Mouse (Mus musculus) hindbrain, embryonic 16.5 days (tissue): ENCODE data around the gene Hbs1l. TPM values are rescaled to one million over a fixed set of nuclear protein-coding genes. Genes with fewer than 3 reads are reported as not detected.
"Not testable (repeated sequence)": the region's sequence is repeated elsewhere in the genome, so short reads cannot be mapped to it uniquely, and the experiment has no call there.

ENCODE experiments used
- ATAC-seq: fragments of 200-750 bp; cut with Nextera tagmentation; 2 replicates; pipeline ENCODE4 v1.8.0; 2017; ENCODE audit warnings: moderate TSS enrichment, moderate library complexity
- H3K27ac ChIP-seq: fragments of 300-500 bp; sonication (generic); 2 replicates; pipeline ENCODE4 v1.5.1; 2014; ENCODE audit warnings: low read depth, mild to moderate bottlenecking, control low read depth, low read length, moderate library complexity
- H3K27me3 ChIP-seq: fragments of 300-500 bp; sonication (generic); replicated peaks from 2 replicates; pipeline ENCODE4 v1.6.1; 2014; ENCODE audit warnings: low read length; ENCODE audit not compliant: control insufficient read depth, insufficient read depth
- H3K36me3 ChIP-seq: fragments of 300-500 bp; sonication (generic); 2 replicates; pipeline ENCODE4 v1.6.1; 2014; ENCODE audit warnings: mild to moderate bottlenecking, low read length, moderate library complexity, mixed read lengths; ENCODE audit not compliant: control insufficient read depth, insufficient read depth
- H3K4me1 ChIP-seq: fragments of 300-500 bp; sonication (generic); 2 replicates; pipeline ENCODE4 v1.6.1; 2014; ENCODE audit warnings: low read depth, low read length; ENCODE audit not compliant: control insufficient read depth, insufficient read depth
- H3K4me2 ChIP-seq: fragments of 300-500 bp; sonication (generic); 2 replicates; pipeline ENCODE4 v1.6.1; 2014; ENCODE audit warnings: mild to moderate bottlenecking, low read length, control low read depth, moderate library complexity
- H3K4me3 ChIP-seq: fragments of 300-500 bp; sonication (generic); 2 replicates; pipeline ENCODE4 v1.5.1; 2014; ENCODE audit warnings: mild to moderate bottlenecking, low read length, control low read depth, moderate library complexity
- H3K9ac ChIP-seq: fragments of 300-500 bp; sonication (generic); 2 replicates; pipeline ENCODE4 v1.6.1; 2014; ENCODE audit warnings: low read depth, mild to moderate bottlenecking, control low read depth, low read length, moderate library complexity
- H3K9me3 ChIP-seq: fragments of 300-500 bp; sonication (generic); 2 replicates; pipeline ENCODE4 v1.6.1; 2014; ENCODE audit warnings: mild to moderate bottlenecking, low read length, moderate library complexity; ENCODE audit not compliant: control insufficient read depth
- WGBS: fragments of 180-500 bp; shearing (Covaris S2); extraction: QIAGEN DNeasy Blood & Tissue Kit; methylation state at CpG from one replicate; pipeline ENCODE4 v1.1.7; 2014; 5-methylcytosine and 5-hydroxymethylcytosine counted together
- polyA plus RNA-seq: library from polyadenylated mRNA; unstranded; fragments of >200 nt; fragmentation: Nextera tagmentation; extraction: Ambion mirVana; gene quantifications from 2 replicates; pipeline ENCODE4 v1.2.1, GENCODE M21; 2015

Gene Hbs1l
- polyA plus RNA-seq, 1 experiment from 2014 or later: 88.1 TPM

DNA sequence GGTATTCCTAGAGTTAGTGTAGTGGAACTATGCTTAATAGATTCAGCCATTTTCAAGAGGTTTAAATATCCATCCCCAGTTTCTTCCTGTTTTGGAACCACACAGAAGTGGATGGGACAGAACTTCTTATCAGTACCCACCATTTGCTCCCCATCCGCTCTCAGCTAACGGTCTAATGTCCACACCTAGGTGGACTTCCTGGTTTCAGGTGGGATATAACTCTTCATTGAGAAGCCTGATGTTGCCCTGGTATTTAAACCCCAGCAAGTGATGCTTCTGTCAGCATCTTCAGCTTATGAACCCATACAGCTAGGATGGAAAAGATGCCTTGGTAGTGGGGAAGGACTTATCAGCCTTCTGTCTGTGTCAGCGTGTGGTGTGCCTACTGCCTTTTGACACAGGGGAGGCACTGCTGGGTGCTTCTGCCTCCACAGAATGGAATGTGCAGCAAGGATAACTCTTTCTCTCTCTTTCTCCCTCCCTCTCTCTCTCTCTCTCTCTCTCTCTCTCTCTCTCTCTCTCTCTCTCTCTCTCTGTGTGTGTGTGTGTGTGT, 89.4 kb downstream of the Hbs1l start:
- no peak overlapping the region for H3K4me3 ChIP-seq
- H3K9me3 ChIP-seq: no peaks in the 10 kb centered on the region
- no peak overlapping the region for H3K4me2 ChIP-seq
- no peak overlapping the region for H3K27ac ChIP-seq
- 73% methylated on average over 3 of the region's 3 CpGs for WGBS
- ATAC-seq: no peak
- H3K36me3 ChIP-seq: no peaks in the 10 kb centered on the region
- no peaks in the 10 kb centered on the region for H3K27me3 ChIP-seq
- no peaks in the 10 kb centered on the region for H3K4me1 ChIP-seq
- no peak overlapping the region for H3K9ac ChIP-seq

DNA sequence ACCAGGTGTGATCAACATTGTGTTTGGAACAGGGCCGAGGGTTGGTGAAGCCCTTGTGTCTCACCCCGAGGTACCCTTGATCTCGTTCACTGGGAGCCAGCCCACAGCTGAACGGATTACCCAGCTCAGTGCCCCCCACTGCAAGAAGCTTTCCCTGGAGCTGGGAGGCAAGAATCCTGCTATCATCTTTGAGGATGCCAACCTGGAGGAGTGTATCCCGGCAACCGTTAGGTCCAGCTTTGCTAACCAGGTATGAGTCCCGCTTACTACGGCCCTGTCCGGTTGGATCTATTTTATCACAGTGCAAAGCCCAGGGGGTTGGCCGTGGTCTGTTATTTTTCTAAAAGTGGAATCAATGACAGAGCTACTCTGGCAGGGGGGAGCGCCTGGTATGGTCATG, 93.3 kb downstream of the Hbs1l start:
- Histone ChIP-seq H3K27me3 (no peaks in the 10 kb centered on the region), H3K9me3 (no peaks in the 10 kb centered on the region), H3K36me3 (no peaks in the 10 kb centered on the region), H3K4me3 (no peak overlapping the region), H3K4me1 (no peaks in the 10 kb centered on the region), H3K4me2 (no peak overlapping the region), H3K27ac (no peak overlapping the region), H3K9ac (no peak overlapping the region)
- 87% methylated on average over 11 of the region's 11 CpGs for WGBS
- no peak for ATAC-seq

DNA sequence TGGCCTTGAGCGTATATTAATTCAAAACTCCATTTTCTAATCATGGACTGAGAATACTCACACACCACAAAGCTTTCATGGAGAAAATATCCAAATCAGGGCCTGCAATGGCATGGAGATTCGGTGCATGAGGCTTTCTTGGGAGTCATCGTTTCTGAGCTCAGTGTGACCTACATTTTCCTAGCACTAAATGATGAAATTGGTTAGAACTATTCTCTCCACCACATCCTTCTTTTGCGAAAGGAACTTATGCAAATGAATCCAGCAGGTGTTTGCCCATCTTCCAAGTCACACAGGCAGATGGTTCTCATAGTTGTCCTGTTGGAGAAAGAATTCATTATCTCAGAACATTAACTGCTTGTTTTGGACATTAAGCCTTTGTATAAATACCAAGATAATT, 94.7 kb downstream of the Hbs1l start:
- H3K27ac ChIP-seq: no peak overlapping the region
- ATAC-seq: no peak
- no peak overlapping the region for H3K4me2 ChIP-seq
- H3K36me3 ChIP-seq: no peaks in the 10 kb centered on the region
- 63% methylated on average over 4 of the region's 4 CpGs for WGBS
- no peak overlapping the region for H3K4me3 ChIP-seq
- H3K9me3 ChIP-seq: no peaks in the 10 kb centered on the region
- H3K9ac ChIP-seq: no peak overlapping the region
- H3K4me1 ChIP-seq: no peaks in the 10 kb centered on the region
- H3K27me3 ChIP-seq: no peaks in the 10 kb centered on the region

DNA sequence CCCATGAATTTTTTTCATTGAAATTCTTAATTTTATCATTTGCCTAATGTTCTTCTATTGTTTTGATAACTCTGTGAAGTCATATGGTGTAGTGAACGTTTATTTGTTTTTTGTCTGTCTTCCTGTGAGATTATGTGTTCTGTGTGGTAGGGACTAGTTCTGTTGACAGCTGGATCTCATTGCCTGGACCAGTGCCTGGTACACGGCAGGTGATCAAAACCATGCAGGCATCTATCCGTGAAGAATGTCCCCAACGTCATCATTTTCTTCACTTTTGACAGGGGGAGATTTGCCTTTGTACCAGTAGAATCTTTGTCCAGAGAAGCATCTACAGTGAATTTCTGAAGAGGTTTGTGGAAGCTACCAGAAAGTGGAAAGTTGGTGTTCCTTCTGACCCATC, 95.5 kb downstream of the Hbs1l start:
- Histone ChIP-seq H3K4me3 (no peak overlapping the region), H3K27ac (no peak overlapping the region), H3K36me3 (no peaks in the 10 kb centered on the region), H3K9ac (no peak overlapping the region), H3K4me2 (no peak overlapping the region), H3K9me3 (no peaks in the 10 kb centered on the region), H3K27me3 (no peaks in the 10 kb centered on the region), H3K4me1 (no peaks in the 10 kb centered on the region)
- WGBS: 60% methylated on average over 4 of the region's 4 CpGs
- no peak for ATAC-seq

DNA sequence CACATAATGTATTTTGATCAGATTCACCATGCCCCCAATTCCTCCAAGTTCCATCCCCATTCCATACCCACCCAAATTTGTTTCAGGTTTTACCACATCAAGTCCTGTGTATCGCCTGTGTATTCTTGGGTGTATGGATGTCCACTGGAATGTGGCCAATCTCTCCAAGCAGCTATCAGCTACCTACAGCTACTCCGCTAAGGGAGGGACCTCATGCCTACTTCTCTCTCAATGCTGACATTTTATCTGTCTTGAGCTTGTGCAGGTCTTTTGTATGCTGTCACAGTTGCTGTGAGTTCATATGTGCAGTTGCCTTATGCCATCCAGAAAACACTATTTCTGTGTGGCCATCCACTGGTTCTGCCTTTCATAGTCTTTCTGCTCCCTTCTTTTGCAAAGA, 97.6 kb downstream of the Hbs1l start:
- ATAC-seq: no peak
- no peaks in the 10 kb centered on the region for H3K4me1 ChIP-seq
- H3K9me3 ChIP-seq: no peaks in the 10 kb centered on the region
- H3K9ac ChIP-seq: no peak overlapping the region
- 91% methylated on average over 2 of the region's 2 CpGs for WGBS
- H3K27me3 ChIP-seq: no peaks in the 10 kb centered on the region
- H3K4me2 ChIP-seq: no peak overlapping the region
- no peak overlapping the region for H3K27ac ChIP-seq
- H3K4me3 ChIP-seq: no peak overlapping the region
- no peaks in the 10 kb centered on the region for H3K36me3 ChIP-seq

DNA sequence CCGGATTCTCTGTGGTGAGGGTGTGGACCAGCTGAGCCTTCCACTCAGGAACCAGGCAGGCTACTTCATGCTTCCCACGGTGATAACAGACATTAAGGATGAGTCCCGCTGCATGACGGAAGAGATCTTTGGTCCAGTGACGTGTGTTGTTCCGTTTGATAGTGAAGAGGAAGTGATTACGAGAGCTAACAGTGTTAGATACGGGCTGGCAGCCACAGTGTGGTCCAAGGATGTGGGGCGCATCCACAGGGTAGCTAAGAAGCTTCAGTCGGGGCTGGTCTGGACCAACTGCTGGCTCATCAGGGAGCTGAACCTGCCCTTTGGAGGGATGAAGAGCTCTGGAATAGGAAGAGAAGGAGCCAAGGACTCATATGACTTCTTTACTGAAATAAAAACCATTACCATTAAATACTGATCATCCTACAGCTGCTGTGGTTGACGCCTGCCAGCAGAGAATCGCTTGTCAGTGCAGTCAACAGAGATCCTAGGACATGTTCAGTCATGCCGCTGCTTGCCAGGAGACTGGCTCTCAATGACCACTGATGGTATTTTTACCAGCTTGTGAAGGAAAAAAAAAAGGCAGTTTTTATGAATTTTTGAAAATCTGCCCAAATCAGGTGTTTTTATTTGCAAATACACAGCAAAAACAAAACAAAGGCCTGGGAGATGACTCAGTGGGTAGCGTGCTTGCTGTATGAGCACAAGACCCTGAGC, 99.8 kb downstream of the Hbs1l start:
- Histone ChIP-seq H3K4me2 (no peak overlapping the region), H3K9me3 (no peaks in the 10 kb centered on the region), H3K27ac (no peak overlapping the region), H3K4me3 (no peak overlapping the region), H3K27me3 (no peaks in the 10 kb centered on the region), H3K4me1 (no peaks in the 10 kb centered on the region), H3K9ac (no peak overlapping the region), H3K36me3 (no peaks in the 10 kb centered on the region)
- WGBS: 88% methylated on average over 14 of the region's 14 CpGs
- ATAC-seq: no peak

DNA sequence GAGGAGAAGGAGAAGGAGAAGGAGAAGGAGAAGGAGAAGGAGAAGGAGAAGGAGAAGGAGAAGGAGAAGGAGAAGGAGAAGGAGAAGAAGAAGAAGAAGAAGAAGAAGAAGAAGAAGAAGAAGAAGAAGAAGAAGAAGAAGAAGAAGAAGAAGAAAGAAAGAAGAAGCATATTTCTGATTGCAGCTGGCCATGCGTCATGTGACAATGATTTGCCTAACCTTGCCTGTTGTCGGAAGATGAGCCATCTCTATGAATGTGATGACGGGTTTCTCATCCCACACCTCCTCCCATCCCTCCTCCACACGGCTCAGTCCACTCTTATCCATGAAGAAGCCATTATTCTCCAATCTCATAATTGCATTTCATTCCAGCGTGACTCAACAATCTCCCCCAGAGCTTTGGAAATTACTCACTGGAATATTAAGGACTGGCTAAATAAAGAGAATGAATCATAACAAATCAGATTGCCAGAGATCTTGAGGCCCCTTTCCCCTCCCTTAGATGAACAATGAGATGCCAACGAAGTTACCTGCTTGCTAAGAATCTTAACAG, 103.2 kb downstream of the Hbs1l start:
- not testable (repeated sequence) for ATAC-seq, H3K4me2 ChIP-seq, H3K4me3 ChIP-seq, H3K36me3 ChIP-seq, H3K27ac ChIP-seq, H3K9ac ChIP-seq, H3K27me3 ChIP-seq, H3K9me3 ChIP-seq, H3K4me1 ChIP-seq
- WGBS: 77% methylated on average over 6 of the region's 6 CpGs

DNA sequence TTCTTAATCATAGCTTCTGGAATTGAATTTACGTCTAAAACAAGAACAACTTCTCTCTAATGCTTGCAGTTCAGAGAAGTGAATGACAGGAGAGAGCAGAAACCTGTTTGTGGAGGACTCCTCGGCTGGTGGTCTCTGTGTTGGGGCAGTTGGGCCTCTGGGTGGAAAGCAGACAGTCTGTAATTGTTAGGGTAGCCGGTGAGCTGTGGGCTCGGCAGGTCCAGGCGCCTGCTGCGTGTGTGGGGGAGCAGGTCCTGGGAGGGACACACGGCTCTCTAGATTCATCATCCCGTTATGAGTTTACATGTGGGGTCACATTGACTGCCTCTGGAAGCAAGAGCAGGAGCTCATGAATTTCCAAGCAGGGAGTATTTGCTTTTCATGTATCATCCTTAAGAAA, 103.8 kb downstream of the Hbs1l start:
- Histone ChIP-seq H3K9ac (no peak overlapping the region), H3K36me3 (no peaks in the 10 kb centered on the region), H3K27me3 (no peaks in the 10 kb centered on the region), H3K4me2 (no peak overlapping the region), H3K9me3 (no peaks in the 10 kb centered on the region), H3K4me1 (no peaks in the 10 kb centered on the region), H3K4me3 (no peak overlapping the region), H3K27ac (no peak overlapping the region)
- WGBS: 67% methylated on average over 8 of the region's 8 CpGs
- ATAC-seq: no peak

DNA sequence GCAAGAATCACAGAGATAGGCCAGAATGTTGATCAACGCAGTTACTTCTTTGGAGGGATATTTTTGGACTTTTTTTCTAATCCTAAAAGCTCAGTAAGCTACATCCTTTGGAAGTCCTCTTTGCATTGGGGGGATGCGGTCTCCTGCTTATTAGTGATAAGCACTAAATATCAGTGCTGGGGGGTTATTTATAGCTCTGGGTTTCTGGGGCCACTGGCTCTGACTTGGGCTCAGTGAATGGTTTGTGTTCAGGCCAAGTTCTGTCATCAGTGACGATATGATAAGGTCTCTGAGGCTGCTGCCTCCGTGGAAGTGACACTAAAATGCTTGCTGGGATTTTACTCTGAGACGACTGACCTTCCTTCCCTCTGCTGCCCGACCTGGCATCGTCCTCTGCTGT, 104.3 kb downstream of the Hbs1l start:
- Histone ChIP-seq H3K4me2 (no peak overlapping the region), H3K36me3 (no peaks in the 10 kb centered on the region), H3K4me1 (no peaks in the 10 kb centered on the region), H3K4me3 (no peak overlapping the region), H3K27ac (no peak overlapping the region), H3K9ac (no peak overlapping the region), H3K27me3 (no peaks in the 10 kb centered on the region), H3K9me3 (no peaks in the 10 kb centered on the region)
- no peak for ATAC-seq
- 63% methylated on average over 7 of the region's 7 CpGs for WGBS
